Mouse (Mus musculus): ENCODE results near the gene Rsrc1. TPM values are rescaled to one million over a fixed set of nuclear protein-coding genes. Genes with fewer than 3 reads are reported as not detected.
"Not testable (repeated sequence)": the region's sequence is repeated elsewhere in the genome, so short reads cannot be mapped to it uniquely, and the experiment has no call there.

The Rsrc1 gene
- polyA plus RNA-seq, 1 experiment = 24.0 TPM

- DNase-seq (ENCODE audit: extremely low spot score in 1 of 2, low spot score in 1 of 2) = no peak
Observed at GRCm38 (mm10) chr3:67232617-67233241, 251.5 kb downstream of the Rsrc1 start.

- DNase-seq (ENCODE audit: extremely low spot score in 1 of 2, low spot score in 1 of 2) = not testable (repeated sequence)
Observed at GRCm38 (mm10) chr3:67242451-67242850, 261.3 kb downstream of the Rsrc1 start.

- DNase-seq (ENCODE audit: extremely low spot score in 1 of 2, low spot score in 1 of 2) = peak in 1 of 2 experiments; percentile 36
Observed at GRCm38 (mm10) chr3:67267448-67267847, 286.3 kb downstream of the Rsrc1 start.

- DNase-seq (ENCODE audit: extremely low spot score in 1 of 2, low spot score in 1 of 2) = no peak
Observed at GRCm38 (mm10) chr3:67279781-67280180, 298.6 kb downstream of the Rsrc1 start.

- DNase-seq (ENCODE audit: extremely low spot score in 1 of 2, low spot score in 1 of 2) = no peak
Observed at GRCm38 (mm10) chr3:67280247-67280646, 299.1 kb downstream of the Rsrc1 start.

- no peak for DNase-seq (ENCODE audit: extremely low spot score in 1 of 2, low spot score in 1 of 2)
Observed at GRCm38 (mm10) chr3:67284039-67284438, 302.8 kb downstream of the Rsrc1 start.

- DNase-seq (ENCODE audit: extremely low spot score in 1 of 2, low spot score in 1 of 2) = peak in 1 of 2 experiments; percentile 13
Observed at GRCm38 (mm10) chr3:67284848-67285247, 303.7 kb downstream of the Rsrc1 start.

GRCm38 (mm10) chr3:67288664-67289063 is 307.5 kb downstream of the Rsrc1 start:
- DNase-seq (ENCODE audit: extremely low spot score in 1 of 2, low spot score in 1 of 2) = no peak

GRCm38 (mm10) chr3:67289482-67289881 is 308.3 kb downstream of the Rsrc1 start:
- DNase-seq (ENCODE audit: extremely low spot score in 1 of 2, low spot score in 1 of 2) = no peak

GRCm38 (mm10) chr3:67308725-67309124 is 327.5 kb downstream of the Rsrc1 start:
- no peak for DNase-seq (ENCODE audit: extremely low spot score in 1 of 2, low spot score in 1 of 2)

GRCm38 (mm10) chr3:67309644-67310311 is 328.6 kb downstream of the Rsrc1 start:
- DNase-seq (ENCODE audit: extremely low spot score in 1 of 2, low spot score in 1 of 2) = no peak

- DNase-seq (ENCODE audit: extremely low spot score in 1 of 2, low spot score in 1 of 2) = no peak
Observed at GRCm38 (mm10) chr3:67311436-67311835, 330.2 kb downstream of the Rsrc1 start.

GRCm38 (mm10) chr3:67322422-67322821 is 341.2 kb downstream of the Rsrc1 start:
- no peak for DNase-seq (ENCODE audit: extremely low spot score in 1 of 2, low spot score in 1 of 2)

- no peak for DNase-seq (ENCODE audit: extremely low spot score in 1 of 2, low spot score in 1 of 2)
Observed at GRCm38 (mm10) chr3:67339558-67339957, 358.4 kb downstream of the Rsrc1 start.

GRCm38 (mm10) chr3:67340921-67341320 is 359.7 kb downstream of the Rsrc1 start:
- no peak for DNase-seq (ENCODE audit: extremely low spot score in 1 of 2, low spot score in 1 of 2)

- DNase-seq (ENCODE audit: extremely low spot score in 1 of 2, low spot score in 1 of 2) = no peak
Observed at GRCm38 (mm10) chr3:67343004-67343662, 361.9 kb downstream of the Rsrc1 start.

- DNase-seq (ENCODE audit: extremely low spot score in 1 of 2, low spot score in 1 of 2) = peak in 1 of 2 experiments; percentile 81
Observed at GRCm38 (mm10) chr3:67344599-67344998, 363.4 kb downstream of the Rsrc1 start.

- DNase-seq (ENCODE audit: extremely low spot score in 1 of 2, low spot score in 1 of 2) = no peak
Observed at GRCm38 (mm10) chr3:67346674-67347073, 365.5 kb downstream of the Rsrc1 start.

GRCm38 (mm10) chr3:67351406-67352127 is 370.4 kb downstream of the Rsrc1 start:
- no peak for DNase-seq (ENCODE audit: extremely low spot score in 1 of 2, low spot score in 1 of 2)

- peak in 1 of 2 experiments; percentile 70 for DNase-seq (ENCODE audit: extremely low spot score in 1 of 2, low spot score in 1 of 2)
Observed at GRCm38 (mm10) chr3:67352128-67352762, 371.1 kb downstream of the Rsrc1 start.

- no peak for DNase-seq (ENCODE audit: extremely low spot score in 1 of 2, low spot score in 1 of 2)
Observed at GRCm38 (mm10) chr3:67352763-67353149, 371.6 kb downstream of the Rsrc1 start.
